Mouse (Mus musculus): ENCODE measurements around the gene Sf1. TPM values are rescaled to one million over a fixed set of nuclear protein-coding genes. Genes with fewer than 3 reads are reported as not detected.

Gene Sf1
- polyA plus RNA-seq, 1 experiment, result 136 TPM

- H3K4me1 ChIP-seq (ENCODE audit: control insufficient read depth, insufficient read depth, low read length), result peaks cover 14% of the 10 kb centered on the region
- H3K4me3 ChIP-seq (replicated peaks; ENCODE audit: extremely low read depth, low read depth, low read length), result no peak overlapping the region
- TF ChIP-seq CTCF (IDR thresholded peaks at IDR 0.05; ENCODE audit: insufficient read depth, low read length), result no peak
- no peak for TF ChIP-seq POLR2A (IDR thresholded peaks at IDR 0.05; ENCODE audit: borderline replicate concordance, extremely low read depth, low read depth, low read length)
- no peak for DNase-seq
- WGBS, result 96% methylated on average over 4 of the region's 4 CpGs
Measured at GRCm38 (mm10) chr19:6347615-6348014, 15.9 kb upstream of the Sf1 start.

GRCm38 (mm10) chr19:6348717-6349116, 14.8 kb upstream of the Sf1 start:
- Histone ChIP-seq H3K4me3 (replicated peaks; ENCODE audit: extremely low read depth, low read depth, low read length) (no peak overlapping the region), H3K4me1 (ENCODE audit: control insufficient read depth, insufficient read depth, low read length) (peaks cover 8% of the 10 kb centered on the region)
- 52% methylated on average over 9 of the region's 9 CpGs for WGBS
- DNase-seq, result no peak
- TF ChIP-seq CTCF (IDR thresholded peaks at IDR 0.05; ENCODE audit: insufficient read depth, low read length), result no peak
- no peak for TF ChIP-seq POLR2A (IDR thresholded peaks at IDR 0.05; ENCODE audit: borderline replicate concordance, extremely low read depth, low read depth, low read length)

GRCm38 (mm10) chr19:6349215-6349983, 14.1 kb upstream of the Sf1 start:
- Histone ChIP-seq H3K4me3 (replicated peaks; ENCODE audit: extremely low read depth, low read depth, low read length) (no peak overlapping the region), H3K4me1 (ENCODE audit: control insufficient read depth, insufficient read depth, low read length) (peaks cover 6% of the 10 kb centered on the region)
- TF ChIP-seq CTCF (IDR thresholded peaks at IDR 0.05; ENCODE audit: insufficient read depth, low read length), result no peak
- no peak for TF ChIP-seq POLR2A (IDR thresholded peaks at IDR 0.05; ENCODE audit: borderline replicate concordance, extremely low read depth, low read depth, low read length)
- 39% methylated on average over 14 of the region's 14 CpGs for WGBS
- DNase-seq, result no peak

GRCm38 (mm10) chr19:6351431-6352106, 11.9 kb upstream of the Sf1 start:
- Histone ChIP-seq H3K4me3 (replicated peaks; ENCODE audit: extremely low read depth, low read depth, low read length) (no peak overlapping the region), H3K4me1 (ENCODE audit: control insufficient read depth, insufficient read depth, low read length) (peaks cover 3% of the 10 kb centered on the region; the same call in 1 of the 2 replicates)
- WGBS, result 55% methylated on average over 14 of the region's 14 CpGs
- TF ChIP-seq POLR2A (IDR thresholded peaks at IDR 0.05; ENCODE audit: borderline replicate concordance, extremely low read depth, low read depth, low read length) (no peak), CTCF (IDR thresholded peaks at IDR 0.05; ENCODE audit: insufficient read depth, low read length) (no peak)
- no peak for DNase-seq

- WGBS, result 73% methylated on average over 2 of the region's 2 CpGs
Measured at GRCm38 (mm10) chr19:6352107-6352505, 11.4 kb upstream of the Sf1 start.

GRCm38 (mm10) chr19:6354030-6354429, 9.5 kb upstream of the Sf1 start:
- WGBS, result 80% methylated on average over 7 of the region's 7 CpGs
- DNase-seq, result no peak
- no peak for TF ChIP-seq POLR2A (IDR thresholded peaks at IDR 0.05; ENCODE audit: borderline replicate concordance, extremely low read depth, low read depth, low read length)
- TF ChIP-seq CTCF (IDR thresholded peaks at IDR 0.05; ENCODE audit: insufficient read depth, low read length), result no peak
- Histone ChIP-seq H3K4me3 (replicated peaks; ENCODE audit: extremely low read depth, low read depth, low read length) (no peak overlapping the region), H3K4me1 (ENCODE audit: control insufficient read depth, insufficient read depth, low read length) (peaks cover 2% of the 10 kb centered on the region; the same call in 1 of the 2 replicates)

More at GRCm38 (mm10) chr19:6352107-6352505, 11.4 kb upstream of the Sf1 start:
- no peak overlapping the region for H3K4me3 ChIP-seq (replicated peaks; ENCODE audit: extremely low read depth, low read depth, low read length)
- no peak for DNase-seq
- TF ChIP-seq POLR2A (IDR thresholded peaks at IDR 0.05; ENCODE audit: borderline replicate concordance, extremely low read depth, low read depth, low read length), result no peak
- no peak for TF ChIP-seq CTCF (IDR thresholded peaks at IDR 0.05; ENCODE audit: insufficient read depth, low read length)
- peaks cover 3% of the 10 kb centered on the region; the same call in 1 of the 2 replicates for H3K4me1 ChIP-seq (ENCODE audit: control insufficient read depth, insufficient read depth, low read length)

- 93% methylated on average over 3 of the region's 3 CpGs for WGBS
- Histone ChIP-seq H3K4me1 (ENCODE audit: control insufficient read depth, insufficient read depth, low read length) (peaks cover 9% of the 10 kb centered on the region), H3K4me3 (replicated peaks; ENCODE audit: extremely low read depth, low read depth, low read length) (no peak overlapping the region)
- TF ChIP-seq POLR2A (IDR thresholded peaks at IDR 0.05; ENCODE audit: borderline replicate concordance, extremely low read depth, low read depth, low read length) (no peak), CTCF (IDR thresholded peaks at IDR 0.05; ENCODE audit: insufficient read depth, low read length) (no peak)
- no peak for DNase-seq
Measured at GRCm38 (mm10) chr19:6361291-6361690, 2.2 kb upstream of the Sf1 start.

- DNase-seq, result no peak
- 0% methylated on average over 11 of the region's 11 CpGs for WGBS
- Histone ChIP-seq H3K4me3 (replicated peaks; ENCODE audit: extremely low read depth, low read depth, low read length) (peak overlapping the region; percentile 16), H3K4me1 (ENCODE audit: control insufficient read depth, insufficient read depth, low read length) (peaks cover 13% of the 10 kb centered on the region)
- TF ChIP-seq CTCF (IDR thresholded peaks at IDR 0.05; ENCODE audit: insufficient read depth, low read length) (no peak), POLR2A (IDR thresholded peaks at IDR 0.05; ENCODE audit: borderline replicate concordance, extremely low read depth, low read depth, low read length) (no peak; the same call in 1 of the 2 replicates)
Measured at GRCm38 (mm10) chr19:6363091-6363410, 439 bp upstream of the Sf1 start.

GRCm38 (mm10) chr19:6364317-6364725, 831 bp downstream of the Sf1 start:
- TF ChIP-seq CTCF (IDR thresholded peaks at IDR 0.05; ENCODE audit: insufficient read depth, low read length) (no peak), POLR2A (IDR thresholded peaks at IDR 0.05; ENCODE audit: borderline replicate concordance, extremely low read depth, low read depth, low read length) (peak; percentile 60; the same call in 1 of the 2 replicates)
- peak; percentile 87 for DNase-seq
- under 1% methylated on average over 55 of the region's 55 CpGs for WGBS

More at GRCm38 (mm10) chr19:6364317-6364725, 831 bp downstream of the Sf1 start:
- H3K4me3 ChIP-seq (replicated peaks; ENCODE audit: extremely low read depth, low read depth, low read length), result peak overlapping the region; percentile 89
- H3K4me1 ChIP-seq (ENCODE audit: control insufficient read depth, insufficient read depth, low read length), result peaks cover 13% of the 10 kb centered on the region

Data from lung, adult 2 months (tissue).